Mouse (Mus musculus): ENCODE measurements around the gene Rita1. TPM values are rescaled to one million over a fixed set of nuclear protein-coding genes. Genes with fewer than 3 reads are reported as not detected.

The Rita1 gene
- polyA plus RNA-seq, 1 experiment from 2014 or later = 4.0 TPM

DNA sequence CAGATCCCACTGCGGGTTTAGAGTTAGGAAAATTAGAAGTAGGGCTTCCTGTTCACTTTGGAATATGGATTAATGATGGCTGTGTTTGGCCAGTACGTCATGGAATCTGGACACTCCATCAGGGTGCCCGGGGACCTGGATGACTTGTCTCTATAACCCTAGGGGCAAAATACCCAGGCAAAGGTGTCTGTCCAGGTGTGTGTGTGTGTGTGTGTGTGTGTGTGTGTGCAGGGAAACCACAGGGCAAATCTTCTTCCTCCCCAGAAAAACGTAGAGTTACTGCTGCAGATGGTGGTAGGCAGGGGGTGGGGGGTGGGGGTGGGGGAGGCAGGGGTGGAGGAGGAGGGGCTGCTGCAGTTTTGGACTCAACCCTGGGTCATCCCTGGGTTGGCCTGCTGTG is 35.0 kb upstream of the Rita1 start:
- no peaks in the 10 kb centered on the region for H3K36me3 ChIP-seq (replicated peaks)
- H3K9me3 ChIP-seq (replicated peaks) = no peaks in the 10 kb centered on the region
- H3K27ac ChIP-seq (replicated peaks) = no peak overlapping the region
- no peak overlapping the region for H3K9ac ChIP-seq
- no peak overlapping the region for H3K4me3 ChIP-seq (replicated peaks)
- ATAC-seq (ENCODE audit: insufficient read depth) = no peak
- H3K4me2 ChIP-seq = no peak overlapping the region
- peaks cover 23% of the 10 kb centered on the region for H3K4me1 ChIP-seq (replicated peaks)
- H3K27me3 ChIP-seq = peaks cover 79% of the 10 kb centered on the region
- WGBS (ENCODE audit: insufficient replicate concordance) = 46% methylated on average over 4 of the region's 4 CpGs

DNA sequence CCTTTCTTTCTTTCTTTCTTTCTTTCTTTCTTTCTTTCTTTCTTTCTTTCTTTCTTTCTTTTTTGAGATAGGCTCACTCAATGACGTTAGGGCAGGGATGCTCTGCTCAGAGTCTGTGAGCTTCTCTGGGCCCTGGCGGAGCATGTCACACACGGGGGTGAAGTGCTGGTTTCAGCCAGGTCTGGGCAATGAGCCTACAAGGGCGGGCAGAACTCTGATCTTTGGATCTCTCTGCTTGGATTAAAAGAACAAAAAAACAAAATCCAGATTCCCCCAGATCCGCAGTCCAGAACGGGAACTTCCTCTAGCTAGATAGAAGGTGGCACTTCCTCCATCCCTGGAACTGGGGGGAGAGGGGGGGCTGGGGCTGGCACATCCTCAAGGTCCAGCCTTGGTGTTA is 33.5 kb upstream of the Rita1 start:
- Histone ChIP-seq H3K9me3 (replicated peaks) (no peaks in the 10 kb centered on the region), H3K27ac (replicated peaks) (no peak overlapping the region), H3K4me2 (no peak overlapping the region), H3K36me3 (replicated peaks) (no peaks in the 10 kb centered on the region), H3K4me3 (replicated peaks) (no peak overlapping the region), H3K9ac (no peak overlapping the region), H3K4me1 (replicated peaks) (peaks cover 17% of the 10 kb centered on the region), H3K27me3 (peaks cover 69% of the 10 kb centered on the region)
- WGBS (ENCODE audit: insufficient replicate concordance) = 37% methylated on average over 6 of the region's 6 CpGs
- no peak for ATAC-seq (ENCODE audit: insufficient read depth)

DNA sequence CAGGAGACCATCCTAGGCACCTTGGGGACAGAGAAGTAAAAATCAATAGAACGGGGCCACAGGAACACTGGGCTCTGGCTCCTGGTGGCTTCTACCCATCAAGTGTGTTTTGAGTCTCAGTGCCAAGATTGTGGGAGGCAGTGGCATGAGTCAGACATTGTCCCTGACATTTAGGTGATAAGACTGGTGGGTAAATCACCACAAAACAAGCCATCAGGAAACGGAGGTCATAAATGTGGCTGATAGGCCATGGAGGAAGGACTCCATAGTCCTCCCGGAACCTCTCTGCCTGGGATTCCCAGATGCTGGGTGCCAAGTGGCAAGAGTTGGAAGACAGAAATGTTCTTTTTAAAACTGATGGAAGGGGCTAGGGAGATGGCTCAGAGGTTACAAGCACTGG is 31.8 kb upstream of the Rita1 start:
- no peaks in the 10 kb centered on the region for H3K36me3 ChIP-seq (replicated peaks)
- peaks cover 52% of the 10 kb centered on the region for H3K27me3 ChIP-seq
- H3K9me3 ChIP-seq (replicated peaks) = no peaks in the 10 kb centered on the region
- no peak for ATAC-seq (ENCODE audit: insufficient read depth)
- H3K4me1 ChIP-seq (replicated peaks) = peaks cover 14% of the 10 kb centered on the region
- no peak overlapping the region for H3K27ac ChIP-seq (replicated peaks)
- H3K9ac ChIP-seq = no peak overlapping the region
- H3K4me2 ChIP-seq = no peak overlapping the region
- 17% methylated on average over 3 of the region's 3 CpGs for WGBS (ENCODE audit: insufficient replicate concordance)
- H3K4me3 ChIP-seq (replicated peaks) = no peak overlapping the region

DNA sequence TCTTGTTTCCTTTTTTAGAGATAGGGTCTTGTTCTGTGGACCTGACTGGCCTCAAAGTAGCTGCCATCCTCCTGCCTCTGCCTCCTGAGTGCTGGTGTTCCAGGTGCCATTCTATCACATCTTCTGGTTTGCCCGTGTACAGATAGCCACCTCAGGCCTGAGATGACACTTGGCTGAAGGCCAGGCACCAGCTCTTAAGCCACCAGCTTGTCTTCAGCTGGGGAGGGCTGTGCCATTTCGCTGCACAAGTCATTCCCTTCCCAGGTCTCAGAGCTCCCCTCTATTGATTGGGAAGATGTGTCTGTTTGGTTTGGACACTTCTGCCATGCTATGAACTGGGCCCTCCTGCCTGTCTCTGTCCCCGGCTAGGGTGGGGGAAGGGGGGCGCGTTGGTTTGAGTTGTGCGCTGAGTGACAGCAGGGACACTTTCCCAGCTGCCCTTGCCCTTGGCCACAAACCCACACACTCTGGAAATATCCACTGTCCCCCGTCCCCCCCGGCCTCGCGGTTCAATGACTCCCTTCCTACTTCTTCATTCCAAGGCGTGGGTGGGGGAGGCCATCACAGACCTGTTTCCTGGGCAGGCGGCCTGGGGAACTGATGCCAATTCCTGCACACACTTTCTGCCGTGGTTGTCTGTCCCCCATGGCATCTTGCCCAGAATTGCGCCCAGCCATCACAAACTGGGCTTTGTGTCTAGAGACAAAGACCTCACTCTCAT is 31.1 kb upstream of the Rita1 start:
- no peaks in the 10 kb centered on the region for H3K36me3 ChIP-seq (replicated peaks)
- no peak for ATAC-seq (ENCODE audit: insufficient read depth)
- WGBS (ENCODE audit: insufficient replicate concordance) = 17% methylated on average over 14 of the region's 14 CpGs
- no peaks in the 10 kb centered on the region for H3K9me3 ChIP-seq (replicated peaks)
- no peak overlapping the region for H3K4me2 ChIP-seq
- H3K4me3 ChIP-seq (replicated peaks) = no peak overlapping the region
- no peak overlapping the region for H3K27ac ChIP-seq (replicated peaks)
- no peak overlapping the region for H3K9ac ChIP-seq
- H3K4me1 ChIP-seq (replicated peaks) = peaks cover 7% of the 10 kb centered on the region
- peaks cover 45% of the 10 kb centered on the region for H3K27me3 ChIP-seq

DNA sequence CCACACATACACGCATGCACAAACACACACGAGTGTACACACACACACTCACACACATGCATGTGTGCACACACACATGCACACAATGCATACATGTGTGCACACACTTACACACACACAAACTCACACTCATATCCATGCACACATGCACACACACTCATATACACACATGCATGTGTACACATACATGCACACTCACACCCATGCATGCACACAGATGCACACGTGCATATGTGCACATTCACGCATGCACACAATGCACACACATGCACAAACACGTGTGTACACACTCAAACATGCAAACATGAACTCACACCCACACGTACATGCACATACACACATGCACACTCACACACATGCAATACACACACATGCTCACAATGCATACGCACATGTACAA is 27.7 kb upstream of the Rita1 start:
- ATAC-seq (ENCODE audit: insufficient read depth) = no peak
- no peak overlapping the region for H3K4me3 ChIP-seq (replicated peaks)
- no peak overlapping the region for H3K4me2 ChIP-seq
- no peaks in the 10 kb centered on the region for H3K9me3 ChIP-seq (replicated peaks)
- no peak overlapping the region for H3K27ac ChIP-seq (replicated peaks)
- 62% methylated on average over 7 of the region's 7 CpGs for WGBS (ENCODE audit: insufficient replicate concordance)
- no peak overlapping the region for H3K9ac ChIP-seq
- no peaks in the 10 kb centered on the region for H3K4me1 ChIP-seq (replicated peaks)
- H3K27me3 ChIP-seq = peaks cover 18% of the 10 kb centered on the region
- H3K36me3 ChIP-seq (replicated peaks) = no peaks in the 10 kb centered on the region

DNA sequence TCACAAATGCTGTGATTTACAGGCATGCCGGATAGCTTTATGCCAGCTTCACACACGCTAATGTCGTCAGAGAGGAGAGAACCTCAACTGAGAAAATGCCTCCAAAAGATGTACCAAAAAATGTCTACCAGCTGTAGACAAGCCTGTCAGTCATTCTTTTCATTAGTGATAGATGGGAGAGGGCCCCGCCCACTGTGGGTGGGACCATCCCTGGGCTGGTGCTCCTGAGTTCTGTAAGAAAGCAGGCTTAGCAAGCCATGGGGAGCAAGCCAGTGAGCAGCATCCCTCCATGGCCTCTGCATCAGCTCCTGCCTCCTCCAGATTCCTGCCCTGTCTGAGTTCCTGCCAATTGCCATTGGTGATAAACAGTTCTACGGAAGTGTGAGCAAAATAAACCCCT is 23.2 kb upstream of the Rita1 start:
- H3K4me1 ChIP-seq (replicated peaks) = no peaks in the 10 kb centered on the region
- H3K9ac ChIP-seq = no peak overlapping the region
- H3K4me3 ChIP-seq (replicated peaks) = no peak overlapping the region
- H3K36me3 ChIP-seq (replicated peaks) = no peaks in the 10 kb centered on the region
- peaks cover 41% of the 10 kb centered on the region for H3K27me3 ChIP-seq
- H3K4me2 ChIP-seq = no peak overlapping the region
- no peak overlapping the region for H3K27ac ChIP-seq (replicated peaks)
- no peak for ATAC-seq (ENCODE audit: insufficient read depth)
- 62% methylated on average over 5 of the region's 5 CpGs for WGBS (ENCODE audit: insufficient replicate concordance)
- H3K9me3 ChIP-seq (replicated peaks) = no peaks in the 10 kb centered on the region

DNA sequence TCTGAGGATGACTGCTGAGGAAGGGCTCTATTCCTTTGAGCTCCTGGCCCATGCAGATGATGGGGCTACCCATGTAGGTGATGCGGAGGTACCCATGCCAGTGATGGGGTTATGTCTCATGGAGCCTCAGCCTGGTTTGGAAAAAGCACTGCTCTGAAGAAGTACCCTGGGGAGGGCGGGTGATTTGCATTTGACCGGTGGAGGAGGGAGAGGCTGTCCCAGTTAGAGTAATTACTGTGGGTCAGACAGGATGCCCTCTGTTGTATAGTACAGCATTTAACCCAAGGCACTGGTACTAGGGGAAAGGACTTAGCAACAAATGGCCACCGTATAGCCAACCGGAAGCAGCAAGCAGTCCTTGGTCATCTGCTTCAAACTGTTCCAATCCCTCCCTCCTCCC is 22.5 kb upstream of the Rita1 start:
- no peaks in the 10 kb centered on the region for H3K9me3 ChIP-seq (replicated peaks)
- no peak for ATAC-seq (ENCODE audit: insufficient read depth)
- H3K27ac ChIP-seq (replicated peaks) = no peak overlapping the region
- H3K4me2 ChIP-seq = no peak overlapping the region
- peaks cover 49% of the 10 kb centered on the region for H3K27me3 ChIP-seq
- WGBS (ENCODE audit: insufficient replicate concordance) = 36% methylated on average over 5 of the region's 5 CpGs
- H3K36me3 ChIP-seq (replicated peaks) = no peaks in the 10 kb centered on the region
- no peak overlapping the region for H3K4me3 ChIP-seq (replicated peaks)
- H3K4me1 ChIP-seq (replicated peaks) = no peaks in the 10 kb centered on the region
- H3K9ac ChIP-seq = no peak overlapping the region

DNA sequence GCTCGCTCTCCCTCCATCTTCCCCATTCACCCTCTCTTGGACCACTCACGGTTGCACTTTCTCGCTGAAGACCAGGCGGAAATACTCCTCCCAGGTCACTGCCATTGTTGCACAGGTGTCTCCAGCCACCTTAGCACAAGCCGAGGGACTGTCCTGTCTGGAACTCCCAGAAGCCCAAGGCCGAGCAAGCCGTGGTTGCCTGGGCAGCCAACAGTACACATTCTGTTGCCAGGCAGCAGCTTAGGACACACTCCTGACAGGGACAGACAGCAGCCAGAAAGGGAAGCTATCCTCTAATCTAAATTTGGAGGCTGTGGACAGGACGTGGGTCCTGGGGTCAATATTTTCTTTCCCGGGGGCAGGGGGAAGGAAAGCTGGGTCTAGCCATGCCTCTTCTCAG is 21.7 kb upstream of the Rita1 start, which contains the start of gene Cfap73:
TSS of gene Cfap73 (minus strand) at position 105 of the 400 bp plus-strand sequence.
- no peaks in the 10 kb centered on the region for H3K36me3 ChIP-seq (replicated peaks)
- 42% methylated on average over 9 of the region's 9 CpGs for WGBS (ENCODE audit: insufficient replicate concordance)

DNA sequence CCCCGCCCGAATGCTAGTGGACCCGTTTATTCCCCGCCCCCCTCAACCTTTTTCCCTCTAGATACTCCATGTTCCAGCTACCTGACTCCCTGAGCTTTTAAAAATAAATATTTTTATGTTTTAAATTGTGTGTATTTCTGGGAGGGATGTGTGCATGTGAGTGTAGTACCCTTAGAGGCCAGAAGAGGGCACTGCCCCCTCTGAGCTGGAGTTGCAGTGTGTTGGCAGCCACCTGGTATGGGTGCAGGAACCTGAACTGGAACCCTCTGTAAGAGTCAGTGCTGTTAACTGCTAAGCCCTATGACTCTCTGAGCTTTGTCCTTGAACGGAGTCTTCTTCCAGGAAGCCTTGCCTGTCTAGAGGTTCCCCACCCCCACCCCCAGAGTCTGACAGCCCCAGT is 19.5 kb upstream of the Rita1 start:
- WGBS (ENCODE audit: insufficient replicate concordance) = 78% methylated on average over 5 of the region's 5 CpGs
- no peak overlapping the region for H3K4me3 ChIP-seq (replicated peaks)
- ATAC-seq (ENCODE audit: insufficient read depth) = no peak
- no peaks in the 10 kb centered on the region for H3K9me3 ChIP-seq (replicated peaks)
- no peak overlapping the region for H3K9ac ChIP-seq
- H3K27me3 ChIP-seq = peaks cover 53% of the 10 kb centered on the region
- H3K27ac ChIP-seq (replicated peaks) = no peak overlapping the region
- no peak overlapping the region for H3K4me2 ChIP-seq
- H3K36me3 ChIP-seq (replicated peaks) = peaks cover 6% of the 10 kb centered on the region
- H3K4me1 ChIP-seq (replicated peaks) = peaks cover 5% of the 10 kb centered on the region; the same call in 1 of the 2 replicates

More for the DNA sequence above, 21.7 kb upstream of the Rita1 start, which contains the start of gene Cfap73:
- H3K27me3 ChIP-seq = peaks cover 53% of the 10 kb centered on the region
- ATAC-seq (ENCODE audit: insufficient read depth) = no peak
- no peaks in the 10 kb centered on the region for H3K9me3 ChIP-seq (replicated peaks)
- H3K27ac ChIP-seq (replicated peaks) = no peak within 1 kb of the TSS
- H3K4me3 ChIP-seq (replicated peaks) = no peak within 1 kb of the TSS
- no peak within 1 kb of the TSS for H3K9ac ChIP-seq
- no peaks in the 10 kb centered on the region for H3K4me1 ChIP-seq (replicated peaks)
- H3K4me2 ChIP-seq = no peak within 1 kb of the TSS

DNA sequence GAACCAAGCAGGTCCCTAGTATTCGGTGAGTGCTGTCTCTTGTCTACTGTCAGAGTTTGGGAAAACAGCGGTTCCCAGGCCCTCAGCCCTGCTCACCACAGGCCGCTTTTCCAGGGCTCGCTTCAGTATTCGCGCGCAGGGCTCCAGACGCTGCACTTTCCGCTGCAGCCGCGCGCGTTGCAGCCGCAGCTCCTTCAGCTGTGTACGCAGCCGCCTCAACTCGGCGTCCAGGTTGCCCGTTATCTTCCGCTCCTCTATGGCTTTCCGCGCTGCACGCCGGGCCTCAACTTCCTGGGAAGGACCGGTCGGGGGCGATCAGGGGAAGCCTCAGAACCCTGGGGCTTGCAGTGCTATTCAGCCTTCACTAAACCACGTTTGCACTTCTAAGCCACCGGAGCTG is 18.7 kb upstream of the Rita1 start:
- Histone ChIP-seq H3K9ac (no peak overlapping the region), H3K27ac (replicated peaks) (no peak overlapping the region), H3K9me3 (replicated peaks) (no peaks in the 10 kb centered on the region), H3K4me3 (replicated peaks) (no peak overlapping the region), H3K4me2 (no peak overlapping the region), H3K27me3 (peaks cover 53% of the 10 kb centered on the region), H3K36me3 (replicated peaks) (peaks cover 14% of the 10 kb centered on the region), H3K4me1 (replicated peaks) (peaks cover 5% of the 10 kb centered on the region; the same call in 1 of the 2 replicates)
- no peak for ATAC-seq (ENCODE audit: insufficient read depth)
- WGBS (ENCODE audit: insufficient replicate concordance) = 7% methylated on average over 29 of the region's 29 CpGs

DNA sequence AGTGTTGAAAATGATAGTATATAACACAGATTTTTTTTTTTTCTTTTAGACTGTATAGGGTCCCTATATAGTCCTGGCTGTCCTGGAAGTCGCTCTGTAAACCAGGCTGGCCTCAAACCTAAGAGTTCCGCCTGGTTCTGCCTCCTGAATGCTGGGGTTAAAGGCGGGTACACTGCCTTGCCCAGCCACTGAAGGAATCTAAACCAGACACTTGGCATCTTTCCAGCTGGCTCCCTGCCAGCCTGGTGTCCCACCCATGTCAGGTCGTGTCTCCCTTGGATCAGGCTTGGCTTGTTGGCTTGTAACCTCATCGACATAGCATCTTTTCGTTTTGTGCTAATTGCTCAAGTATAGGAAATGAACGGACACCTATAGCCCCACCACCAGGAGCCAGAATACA is 16.2 kb upstream of the Rita1 start:
- Histone ChIP-seq H3K4me3 (replicated peaks) (no peak overlapping the region), H3K4me1 (replicated peaks) (peaks cover 5% of the 10 kb centered on the region; the same call in 1 of the 2 replicates), H3K4me2 (no peak overlapping the region), H3K27me3 (peaks cover 40% of the 10 kb centered on the region), H3K27ac (replicated peaks) (no peak overlapping the region), H3K9me3 (replicated peaks) (no peaks in the 10 kb centered on the region), H3K9ac (no peak overlapping the region), H3K36me3 (replicated peaks) (peaks cover 37% of the 10 kb centered on the region)
- 56% methylated on average over 7 of the region's 7 CpGs for WGBS (ENCODE audit: insufficient replicate concordance)
- no peak for ATAC-seq (ENCODE audit: insufficient read depth)
